Mouse (Mus musculus) gastrocnemius, adult 2 months (tissue): ENCODE measurements around the gene Fzd5. TPM values are rescaled to one million over a fixed set of nuclear protein-coding genes. Genes with fewer than 3 reads are reported as not detected.

ENCODE experiments used
- DNase-seq: peaks from one replicate; pipeline ENCODE4 v3.0.0; 2022
- H3K27ac ChIP-seq: fragments of 200-600 bp; 2 replicates; pipeline ENCODE4 v1.8.1; 2022; ENCODE audit warnings: mild to moderate bottlenecking
- H3K4me3 ChIP-seq: fragments of 200-600 bp; 2 replicates; pipeline ENCODE4 v1.8.1; 2022; ENCODE audit warnings: mild to moderate bottlenecking, moderate library complexity
- CTCF ChIP-seq: fragments of 200-600 bp; IDR thresholded peaks from 2 replicates; pipeline ENCODE4 v1.8.1; 2022; ENCODE audit warnings: antibody characterized with exemption, mild to moderate bottlenecking, moderate library complexity
- intact Hi-C: fragments of 180-260 bp; cut with DNase I; formaldehyde crosslinking; loops from one replicate; pipeline ENCODE4 v1.15.1; 2025
- long read RNA-seq, 2 experiments: library from polyadenylated mRNA; stranded (forward); transcript quantifications; one replicate each; pipeline ENCODE4 v2.0.0; 2021
- total RNA-seq, 2 experiments: library from RNA; stranded (reverse); gene quantifications; 2 replicates each; pipeline ENCODE4 v1.2.3; 2021

Fzd5 gene
- total RNA-seq = 1 to 10 TPM; 1.2 to 2.3 TPM
- long read RNA-seq, experiment 1, full-length matches to known transcripts = 1 of 1 reads
- long read RNA-seq, experiment 1, partial matches to known transcripts = 0 of 1 reads
- long read RNA-seq, experiment 1, other reads (novel, unspliced or antisense) = 0 of 1 reads
- long read RNA-seq, experiment 2, full-length matches to known transcripts = 3 of 3 reads
- long read RNA-seq, experiment 2, partial matches to known transcripts = 0 of 3 reads
- long read RNA-seq, experiment 2, other reads (novel, unspliced or antisense) = 0 of 3 reads

- peak within 1 kb of the TSS; percentile 88 for H3K27ac ChIP-seq
- peak within 1 kb of the TSS; percentile 95 for H3K4me3 ChIP-seq
- intact Hi-C loops = loop anchor here (1.0 to 5.0 kb wide), 4 partner anchors 55 to 450 kb away; partner anchors contain the start of genes Idh1 and Pikfyve
- peak; percentile 53 for TF ChIP-seq CTCF
- peak; percentile 98 for DNase-seq
Observed at GRCm38 (mm10) chr1:64737502-64738179, at the start of gene Fzd5. Gene Fzd5 (minus strand): TSS chr1:64737751.

GRCm38 (mm10) chr1:64779863-64780262, 42.3 kb upstream of the Fzd5 start:
- no peak overlapping the region for H3K27ac ChIP-seq
- TF ChIP-seq CTCF = no peak
- no peak overlapping the region for H3K4me3 ChIP-seq
- intact Hi-C loops = no loop called here
- no peak for DNase-seq

GRCm38 (mm10) chr1:64779415-64779814, 41.9 kb upstream of the Fzd5 start:
- no peak overlapping the region for H3K27ac ChIP-seq
- intact Hi-C loops = no loop called here
- TF ChIP-seq CTCF = no peak
- no peak overlapping the region for H3K4me3 ChIP-seq
- DNase-seq = no peak

DNA sequence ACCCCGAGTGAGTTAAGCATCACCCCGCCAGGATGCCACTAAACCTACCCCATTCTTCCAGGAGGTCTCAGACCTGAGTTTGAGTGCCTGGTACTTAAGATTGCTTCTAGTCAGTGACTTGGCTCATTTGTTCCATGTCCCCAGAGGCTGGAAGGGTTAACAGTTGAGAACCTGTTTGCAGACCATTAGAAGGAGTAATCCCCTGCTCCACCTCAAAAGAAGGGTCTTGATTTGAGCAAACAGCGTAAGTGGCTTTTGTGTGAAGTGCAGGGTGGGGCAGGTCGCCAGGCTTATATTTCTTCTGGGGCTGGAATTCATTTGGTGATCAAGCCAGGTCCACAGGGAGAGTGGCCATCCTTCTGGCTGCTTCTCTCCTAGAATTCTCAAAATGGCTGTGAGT, 35.8 kb upstream of the Fzd5 start:
- intact Hi-C loops = no loop called here
- Histone ChIP-seq H3K4me3 (no peak overlapping the region), H3K27ac (no peak overlapping the region)
- no peak for TF ChIP-seq CTCF
- DNase-seq = no peak

DNA sequence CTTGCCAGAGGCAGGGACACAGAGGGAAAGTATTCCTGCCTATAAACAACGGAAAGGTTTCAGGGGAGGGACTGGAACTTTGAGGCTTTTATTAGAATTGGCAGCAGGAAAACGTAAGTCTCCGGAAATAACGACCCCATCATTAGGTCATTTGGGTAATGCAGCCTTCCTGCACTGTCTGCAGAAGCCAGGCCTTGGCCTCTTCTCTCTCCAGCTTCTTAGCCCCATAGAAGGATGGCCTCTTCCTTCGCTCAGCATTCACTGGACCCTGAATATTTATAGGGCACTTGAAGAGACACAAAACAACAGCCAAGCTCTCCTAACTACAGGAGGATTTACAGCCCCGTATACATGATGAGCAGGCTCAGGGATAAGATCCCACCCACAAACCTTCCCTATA, 32.6 kb upstream of the Fzd5 start:
- H3K27ac ChIP-seq = no peak overlapping the region
- DNase-seq = no peak
- no peak overlapping the region for H3K4me3 ChIP-seq
- TF ChIP-seq CTCF = no peak
- intact Hi-C loops = no loop called here

- intact Hi-C loops = no loop called here
- H3K27ac ChIP-seq = no peak overlapping the region
- TF ChIP-seq CTCF = no peak
- no peak overlapping the region for H3K4me3 ChIP-seq
- no peak for DNase-seq
Observed at GRCm38 (mm10) chr1:64761646-64762045, 24.1 kb upstream of the Fzd5 start.

DNA sequence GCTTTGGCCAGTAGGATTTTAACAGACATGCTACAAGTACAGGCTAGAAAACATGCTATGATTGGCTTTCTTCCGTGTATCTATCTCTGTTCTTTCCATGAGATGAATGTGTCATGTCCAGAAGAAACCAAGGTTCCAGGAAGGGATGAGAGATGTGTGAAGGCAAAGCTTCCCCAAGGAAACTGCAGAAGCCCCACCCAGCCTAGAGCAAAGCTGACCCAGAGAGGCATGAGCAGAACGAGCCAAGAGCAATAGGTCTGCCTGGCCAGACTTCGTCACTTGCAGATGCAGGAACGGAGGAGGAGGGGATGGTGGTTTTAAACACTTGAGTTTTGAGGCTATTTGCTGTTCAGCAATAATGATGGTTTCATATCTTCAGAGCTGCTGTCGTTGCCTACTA, 20.2 kb upstream of the Fzd5 start:
- H3K27ac ChIP-seq = peak overlapping the region; percentile 8; the same call in 1 of the 2 replicates

DNA sequence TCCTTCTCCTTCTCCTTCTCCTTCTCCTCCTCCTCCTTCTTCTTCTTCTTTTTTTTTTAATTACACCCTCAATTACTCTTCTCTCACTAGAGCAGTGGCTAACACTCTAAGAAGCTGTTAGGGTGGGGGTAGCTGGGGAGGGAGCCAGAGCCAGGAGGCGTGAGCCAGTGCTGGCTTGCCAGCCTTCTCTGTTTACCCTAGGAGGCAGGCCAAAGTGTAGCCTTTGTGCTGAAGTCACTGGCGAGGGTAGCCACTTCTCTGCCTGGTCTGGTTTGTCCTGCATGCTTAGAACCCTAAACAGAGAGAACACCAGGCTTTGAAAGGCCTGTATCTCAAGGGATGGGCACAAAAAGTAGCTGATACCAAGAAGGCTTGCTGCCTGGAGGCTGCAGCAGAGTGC, 19.7 kb upstream of the Fzd5 start:
- peak; percentile 49 for DNase-seq
- TF ChIP-seq CTCF = no peak
- peak overlapping the region; percentile 8; the same call in 1 of the 2 replicates for H3K27ac ChIP-seq
- intact Hi-C loops = no loop called here
- no peak overlapping the region for H3K4me3 ChIP-seq

More for the DNA sequence above, 20.2 kb upstream of the Fzd5 start:
- DNase-seq = peak; percentile 30
- H3K4me3 ChIP-seq = no peak overlapping the region
- intact Hi-C loops = no loop called here
- TF ChIP-seq CTCF = no peak

- H3K4me3 ChIP-seq = peak overlapping the region; percentile 11; the same call in 1 of the 2 replicates
- intact Hi-C loops = no loop called here
- DNase-seq = no peak
- no peak for TF ChIP-seq CTCF
- peak overlapping the region; percentile 68 for H3K27ac ChIP-seq
Observed at GRCm38 (mm10) chr1:64756640-64757030, 19.1 kb upstream of the Fzd5 start.

DNA sequence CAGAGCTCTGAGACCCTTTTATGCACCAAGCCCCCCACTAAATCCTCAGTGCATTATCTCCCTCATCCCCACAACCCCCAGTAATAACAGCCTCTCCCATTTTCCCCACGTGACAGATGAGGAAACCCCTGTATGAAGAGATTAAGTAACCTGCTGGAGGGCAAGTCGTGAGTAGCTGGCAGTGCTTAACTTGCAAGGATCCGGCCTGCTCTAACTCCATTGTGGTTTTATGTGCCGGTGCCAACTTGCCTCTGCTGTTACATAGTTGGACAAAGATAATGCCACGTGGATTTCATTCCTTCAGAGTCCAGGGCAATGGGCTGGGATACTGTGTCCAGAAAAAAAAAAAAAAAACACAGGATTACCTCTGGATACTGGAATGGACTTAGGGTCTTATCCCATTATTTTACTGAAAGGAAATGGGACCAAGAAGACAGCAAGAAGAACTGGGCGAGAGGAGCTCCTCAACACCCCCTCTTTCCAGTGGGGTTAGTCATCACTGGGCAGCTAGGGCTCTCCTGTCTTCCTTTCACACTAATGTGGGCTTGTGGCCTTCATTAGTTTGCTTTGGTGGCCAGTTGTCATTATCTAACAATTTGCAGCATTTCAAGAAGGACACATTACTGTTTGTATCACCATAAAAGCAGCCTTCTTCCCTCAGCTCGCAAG, 18.6 kb upstream of the Fzd5 start:
- DNase-seq = no peak
- no peak for TF ChIP-seq CTCF
- peak overlapping the region; percentile 68 for H3K27ac ChIP-seq
- intact Hi-C loops = no loop called here
- no peak overlapping the region for H3K4me3 ChIP-seq

GRCm38 (mm10) chr1:64754658-64755057, 17.1 kb upstream of the Fzd5 start:
- no peak for DNase-seq
- intact Hi-C loops = no loop called here
- Histone ChIP-seq H3K27ac (no peak overlapping the region), H3K4me3 (no peak overlapping the region)
- no peak for TF ChIP-seq CTCF

GRCm38 (mm10) chr1:64753668-64754067, 16.1 kb upstream of the Fzd5 start:
- no peak overlapping the region for H3K4me3 ChIP-seq
- TF ChIP-seq CTCF = no peak
- DNase-seq = no peak
- intact Hi-C loops = no loop called here
- no peak overlapping the region for H3K27ac ChIP-seq

DNA sequence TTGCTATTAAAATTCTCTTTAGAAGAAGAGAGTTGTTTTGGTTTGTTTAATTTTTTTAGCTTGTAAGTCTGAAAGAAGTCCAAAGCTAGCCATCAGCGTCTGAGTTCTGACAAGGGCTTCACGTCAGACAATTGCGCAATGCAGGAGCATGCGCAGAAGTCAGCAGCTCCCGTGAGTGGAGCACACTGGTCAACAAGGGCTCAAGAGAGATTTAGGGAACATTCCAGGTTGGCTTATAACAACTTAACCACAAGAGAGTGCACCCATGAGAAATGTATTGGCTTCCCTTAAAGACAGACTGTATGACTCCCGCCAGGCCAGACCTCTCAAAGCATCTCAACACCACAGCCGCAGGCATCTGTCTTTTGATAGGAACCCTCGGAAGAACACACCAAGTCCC, 15.6 kb upstream of the Fzd5 start:
- TF ChIP-seq CTCF = no peak
- H3K27ac ChIP-seq = no peak overlapping the region
- intact Hi-C loops = no loop called here
- no peak overlapping the region for H3K4me3 ChIP-seq
- peak; percentile 58 for DNase-seq
